9 mouse cellular contexts compared by ENCODE assay signal in the genomic region with DNA sequence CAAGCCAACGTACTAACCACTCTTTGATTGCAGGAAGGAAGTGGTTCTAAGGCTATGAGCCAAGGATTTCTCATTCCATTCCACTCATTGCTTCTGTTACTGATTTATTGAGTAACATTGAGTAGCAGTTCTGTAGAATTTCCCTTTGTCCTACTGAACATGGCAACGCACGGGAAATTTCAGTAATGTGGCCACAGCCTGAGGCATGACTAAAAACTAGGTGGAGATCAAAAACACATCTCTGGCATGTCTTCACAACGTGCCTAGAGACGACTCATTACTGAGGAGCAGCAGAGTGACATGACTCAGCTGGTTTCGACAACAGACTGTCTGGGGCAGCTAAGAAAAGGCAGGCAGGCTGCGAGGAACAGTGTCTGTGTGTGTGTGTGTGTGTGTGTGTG. TPM values are rescaled to one million over a fixed set of nuclear protein-coding genes. Genes with fewer than 3 reads are reported as not detected.
DNase-seq lines count a peak whose midpoint lies in the region; ATAC-seq lines count a peak whose summit lies in the region.
"Had no signal": no experiment of that assay in that cellular context is flagged by ENCODE, and none has a peak within 500 bp of the region (broad histone marks: within the 10 kb centered on the region; RNA-seq: fewer than 3 reads in every experiment).

No protein-coding gene starts in this region.

- 0 out of 2 replicates have a peak overlapping the region, but pooled peaks have one; percentile 6 for H3K4me2 ChIP-seq in hindbrain, embryonic 14.5 days (replicated peaks)
- H3K4me2 ChIP-seq: embryonic facial prominence, embryonic 15.5 days; liver, embryonic 13.5 days had no signal

- H3K36me3 ChIP-seq in hindbrain, embryonic 14.5 days (replicated peaks; ENCODE audit: control insufficient read depth, insufficient read depth): no peaks in the 10 kb centered on the region
- H3K36me3 ChIP-seq: embryonic facial prominence, embryonic 15.5 days; liver, embryonic 13.5 days had no signal

- H3K9me3 ChIP-seq in hindbrain, embryonic 14.5 days (ENCODE audit: control insufficient read depth, low read length): no peaks in the 10 kb centered on the region
- H3K9me3 ChIP-seq: embryonic facial prominence, embryonic 15.5 days; liver, embryonic 13.5 days had no signal

- peaks cover 3% of the 10 kb centered on the region; the same call in 1 of the 2 replicates for H3K4me1 ChIP-seq in hindbrain, embryonic 14.5 days (replicated peaks; ENCODE audit: control insufficient read depth, insufficient read depth, low read length)
- H3K4me1 ChIP-seq: liver, embryonic 13.5 days had no signal

- 35% methylated on average over 7 of the region's 7 CpGs for WGBS in hindbrain, embryonic 14.5 days

- no peaks in the 10 kb centered on the region for H3K27me3 ChIP-seq in hindbrain, embryonic 14.5 days (ENCODE audit: control insufficient read depth, insufficient read depth, low read length)
- H3K27me3 ChIP-seq: embryonic facial prominence, embryonic 15.5 days; liver, embryonic 13.5 days had no signal

- no peak overlapping the region for H3K4me3 ChIP-seq in hindbrain, embryonic 14.5 days (replicated peaks; ENCODE audit: low read length)
- H3K4me3 ChIP-seq: embryonic facial prominence, embryonic 15.5 days; liver, embryonic 13.5 days had no signal

- DNase-seq in right cerebral cortex, postnatal 25 days: peak; percentile 3
- no peak for DNase-seq in right cerebral cortex, adult 18-20 months
- no peak for DNase-seq in hindbrain, embryonic 14.5 days (ENCODE audit: low spot score)
- DNase-seq in lung, postnatal 25 days (ENCODE audit: low spot score): peak; percentile 57
- no peak for DNase-seq in thymus, postnatal 14 days
- DNase-seq: liver, embryonic 13.5 days had no signal

- ATAC-seq in common myeloid progenitor, adult 5-6 weeks (replicated peaks; ENCODE audit: low read depth, poor library complexity, severe bottlenecking): peak; percentile 95
- peak; percentile 70; the same call in 1 of the 2 replicates for ATAC-seq in hindbrain, embryonic 14.5 days (ENCODE audit: low FRiP score)
- no peak for ATAC-seq in activated CD4-positive, CD25-positive, alpha-beta regulatory T cell, adult 4 months

- H3K9ac ChIP-seq in hindbrain, embryonic 14.5 days: no peak overlapping the region
- H3K9ac ChIP-seq: embryonic facial prominence, embryonic 15.5 days; liver, embryonic 13.5 days had no signal

- H3K27ac ChIP-seq in hindbrain, embryonic 14.5 days: no peak overlapping the region
- H3K27ac ChIP-seq: embryonic facial prominence, embryonic 15.5 days; liver, embryonic 13.5 days had no signal

RNA-seq across cellular contexts. Expression of a gene that starts 18.0 kb away (rescaled TPM):
- total RNA-seq in common myeloid progenitor, adult 5-6 weeks (2017): not detected in 2 replicates
- polyA plus RNA-seq in hindbrain, embryonic 14.5 days (2014; fragmentation: Nextera tagmentation; extraction: Ambion mirVana): 22.0 and 25.8 TPM in 2 replicates
- polyA plus RNA-seq in activated CD4-positive, CD25-positive, alpha-beta regulatory T cell, adult 4 months (2017; shearing (Covaris generic)): under 1 TPM in 1 of 2 experiments, not detected in 1; 0.21 TPM

Comparison
In these comparisons a context has a peak if more than half of its experiments do, and no peak if none do; other contexts are left out.
1. DNase-seq: peak in right cerebral cortex, postnatal 25 days (single experiment) and lung, postnatal 25 days (single experiment); none in right cerebral cortex, adult 18-20 months (single experiment), hindbrain, embryonic 14.5 days (single experiment) and thymus, postnatal 14 days (single experiment).
2. RNA of a gene that starts 18.0 kb away (polyA plus RNA-seq): 22.0 to 25.8 TPM in hindbrain, embryonic 14.5 days; 0.21 TPM in activated CD4-positive, CD25-positive, alpha-beta regulatory T cell, adult 4 months; every median in the first group is over 10 times any median in the second.